Mouse (Mus musculus): ENCODE data around the gene Rab7. TPM values are rescaled to one million over a fixed set of nuclear protein-coding genes. Genes with fewer than 3 reads are reported as not detected.

The Rab7 gene
- polyA plus RNA-seq, 1 experiment, result 386 TPM

- Histone ChIP-seq H3K27me3 (replicated peaks; ENCODE audit: control insufficient read depth, insufficient read depth, low read length) (no peaks in the 10 kb centered on the region), H3K4me3 (ENCODE audit: insufficient read depth, low read depth, low read length) (no peak overlapping the region), H3K4me1 (ENCODE audit: control insufficient read depth, insufficient read depth, low read length) (peaks cover 3% of the 10 kb centered on the region; the same call in 1 of the 2 replicates), H3K36me3 (ENCODE audit: control insufficient read depth, insufficient read depth, low read length) (no peaks in the 10 kb centered on the region), H3K27ac (ENCODE audit: insufficient read depth, low read depth, low read length) (peak overlapping the region; percentile 27; the same call in 1 of the 2 replicates)
- TF ChIP-seq CTCF (conservative IDR thresholded peaks at IDR 0.05; ENCODE audit: insufficient read depth, insufficient read length, low read depth, low read length), result no peak
- TF ChIP-seq POLR2A (IDR thresholded peaks at IDR 0.05; ENCODE audit: low read depth, low read length), result no peak
- DNase-seq, result peak; percentile 71
- 41% methylated on average over 9 of the region's 9 CpGs for WGBS
Measured at GRCm38 (mm10) chr6:88054081-88054835, 9.2 kb upstream of the Rab7 start.

- Histone ChIP-seq H3K27me3 (replicated peaks; ENCODE audit: control insufficient read depth, insufficient read depth, low read length) (no peaks in the 10 kb centered on the region), H3K4me1 (ENCODE audit: control insufficient read depth, insufficient read depth, low read length) (peaks cover 3% of the 10 kb centered on the region; the same call in 1 of the 2 replicates), H3K4me3 (ENCODE audit: insufficient read depth, low read depth, low read length) (no peak overlapping the region), H3K36me3 (ENCODE audit: control insufficient read depth, insufficient read depth, low read length) (no peaks in the 10 kb centered on the region), H3K27ac (ENCODE audit: insufficient read depth, low read depth, low read length) (no peak overlapping the region)
- TF ChIP-seq CTCF (conservative IDR thresholded peaks at IDR 0.05; ENCODE audit: insufficient read depth, insufficient read length, low read depth, low read length) (no peak), POLR2A (IDR thresholded peaks at IDR 0.05; ENCODE audit: low read depth, low read length) (no peak)
- DNase-seq, result no peak
- WGBS, result 56% methylated on average over 11 of the region's 11 CpGs
Measured at GRCm38 (mm10) chr6:88053228-88054080, 8.4 kb upstream of the Rab7 start.

- H3K4me3 ChIP-seq (ENCODE audit: insufficient read depth, low read depth, low read length), result no peak overlapping the region
- TF ChIP-seq CTCF (conservative IDR thresholded peaks at IDR 0.05; ENCODE audit: insufficient read depth, insufficient read length, low read depth, low read length), result no peak
- TF ChIP-seq POLR2A (IDR thresholded peaks at IDR 0.05; ENCODE audit: low read depth, low read length), result no peak
- H3K4me1 ChIP-seq (ENCODE audit: control insufficient read depth, insufficient read depth, low read length), result peaks cover 6% of the 10 kb centered on the region; the same call in 1 of the 2 replicates
- no peaks in the 10 kb centered on the region for H3K36me3 ChIP-seq (ENCODE audit: control insufficient read depth, insufficient read depth, low read length)
- no peaks in the 10 kb centered on the region for H3K27me3 ChIP-seq (replicated peaks; ENCODE audit: control insufficient read depth, insufficient read depth, low read length)
- no peak for DNase-seq
- no peak overlapping the region for H3K27ac ChIP-seq (ENCODE audit: insufficient read depth, low read depth, low read length)
- WGBS, result 94% methylated on average over 5 of the region's 5 CpGs
Measured at GRCm38 (mm10) chr6:88051206-88051605, 6.1 kb upstream of the Rab7 start.

GRCm38 (mm10) chr6:88049008-88049407, 3.9 kb upstream of the Rab7 start:
- no peak for TF ChIP-seq POLR2A (IDR thresholded peaks at IDR 0.05; ENCODE audit: low read depth, low read length)
- Histone ChIP-seq H3K4me3 (ENCODE audit: insufficient read depth, low read depth, low read length) (no peak overlapping the region), H3K36me3 (ENCODE audit: control insufficient read depth, insufficient read depth, low read length) (no peaks in the 10 kb centered on the region), H3K27me3 (replicated peaks; ENCODE audit: control insufficient read depth, insufficient read depth, low read length) (no peaks in the 10 kb centered on the region), H3K27ac (ENCODE audit: insufficient read depth, low read depth, low read length) (no peak overlapping the region), H3K4me1 (ENCODE audit: control insufficient read depth, insufficient read depth, low read length) (peaks cover 6% of the 10 kb centered on the region; the same call in 1 of the 2 replicates)
- WGBS, result 47% methylated on average over 6 of the region's 6 CpGs
- peak; percentile 41 for DNase-seq

GRCm38 (mm10) chr6:88047853-88048252, 2.8 kb upstream of the Rab7 start:
- H3K36me3 ChIP-seq (ENCODE audit: control insufficient read depth, insufficient read depth, low read length), result no peaks in the 10 kb centered on the region
- TF ChIP-seq CTCF (conservative IDR thresholded peaks at IDR 0.05; ENCODE audit: insufficient read depth, insufficient read length, low read depth, low read length) (no peak), POLR2A (IDR thresholded peaks at IDR 0.05; ENCODE audit: low read depth, low read length) (no peak)
- no peak overlapping the region for H3K4me3 ChIP-seq (ENCODE audit: insufficient read depth, low read depth, low read length)
- WGBS, result 74% methylated on average over 5 of the region's 5 CpGs
- DNase-seq, result no peak
- no peak overlapping the region for H3K27ac ChIP-seq (ENCODE audit: insufficient read depth, low read depth, low read length)
- peaks cover 12% of the 10 kb centered on the region for H3K4me1 ChIP-seq (ENCODE audit: control insufficient read depth, insufficient read depth, low read length)
- H3K27me3 ChIP-seq (replicated peaks; ENCODE audit: control insufficient read depth, insufficient read depth, low read length), result no peaks in the 10 kb centered on the region

GRCm38 (mm10) chr6:88045406-88045766, 316 bp upstream of the Rab7 start:
- no peaks in the 10 kb centered on the region for H3K36me3 ChIP-seq (ENCODE audit: control insufficient read depth, insufficient read depth, low read length)
- WGBS, result 39% methylated on average over 3 of the region's 3 CpGs
- TF ChIP-seq CTCF (conservative IDR thresholded peaks at IDR 0.05; ENCODE audit: insufficient read depth, insufficient read length, low read depth, low read length) (no peak), POLR2A (IDR thresholded peaks at IDR 0.05; ENCODE audit: low read depth, low read length) (no peak)
- H3K4me3 ChIP-seq (ENCODE audit: insufficient read depth, low read depth, low read length), result peak overlapping the region; percentile 27; the same call in 1 of the 2 replicates
- H3K27ac ChIP-seq (ENCODE audit: insufficient read depth, low read depth, low read length), result no peak overlapping the region
- H3K4me1 ChIP-seq (ENCODE audit: control insufficient read depth, insufficient read depth, low read length), result peaks cover 24% of the 10 kb centered on the region
- H3K27me3 ChIP-seq (replicated peaks; ENCODE audit: control insufficient read depth, insufficient read depth, low read length), result no peaks in the 10 kb centered on the region
- DNase-seq, result no peak

GRCm38 (mm10) chr6:88044234-88044576, 865 bp downstream of the Rab7 start:
- Histone ChIP-seq H3K36me3 (ENCODE audit: control insufficient read depth, insufficient read depth, low read length) (no peaks in the 10 kb centered on the region), H3K4me1 (ENCODE audit: control insufficient read depth, insufficient read depth, low read length) (peaks cover 24% of the 10 kb centered on the region), H3K4me3 (ENCODE audit: insufficient read depth, low read depth, low read length) (peak overlapping the region; percentile 88), H3K27me3 (replicated peaks; ENCODE audit: control insufficient read depth, insufficient read depth, low read length) (no peaks in the 10 kb centered on the region), H3K27ac (ENCODE audit: insufficient read depth, low read depth, low read length) (peak overlapping the region; percentile 73)
- TF ChIP-seq CTCF (conservative IDR thresholded peaks at IDR 0.05; ENCODE audit: insufficient read depth, insufficient read length, low read depth, low read length) (no peak), POLR2A (IDR thresholded peaks at IDR 0.05; ENCODE audit: low read depth, low read length) (no peak)
- WGBS, result 1% methylated on average over 3 of the region's 3 CpGs
- DNase-seq, result peak; percentile 21

Data from kidney, adult 2 months (tissue).